Mouse (Mus musculus) small intestine, adult 2 months (tissue): ENCODE data around the gene Igf2bp2.

Experiments
- CTCF ChIP-seq: fragments of 200-500 bp; IDR thresholded peaks from 2 replicates; pipeline ENCODE4 v1.5.1; 2012; ENCODE audit warnings: low read depth, mild to moderate bottlenecking, control low read depth, inconsistent platforms, low read length, moderate library complexity, mixed read lengths; ENCODE audit not compliant: insufficient replicate concordance, insufficient read length; ENCODE audit errors: extremely low read depth
- POLR2A ChIP-seq: fragments of 200-500 bp; IDR thresholded peaks from 2 replicates; pipeline ENCODE4 v1.6.1; 2012; ENCODE audit warnings: low read depth, mild to moderate bottlenecking, control low read depth, inconsistent platforms, low read length, moderate library complexity

DNA sequence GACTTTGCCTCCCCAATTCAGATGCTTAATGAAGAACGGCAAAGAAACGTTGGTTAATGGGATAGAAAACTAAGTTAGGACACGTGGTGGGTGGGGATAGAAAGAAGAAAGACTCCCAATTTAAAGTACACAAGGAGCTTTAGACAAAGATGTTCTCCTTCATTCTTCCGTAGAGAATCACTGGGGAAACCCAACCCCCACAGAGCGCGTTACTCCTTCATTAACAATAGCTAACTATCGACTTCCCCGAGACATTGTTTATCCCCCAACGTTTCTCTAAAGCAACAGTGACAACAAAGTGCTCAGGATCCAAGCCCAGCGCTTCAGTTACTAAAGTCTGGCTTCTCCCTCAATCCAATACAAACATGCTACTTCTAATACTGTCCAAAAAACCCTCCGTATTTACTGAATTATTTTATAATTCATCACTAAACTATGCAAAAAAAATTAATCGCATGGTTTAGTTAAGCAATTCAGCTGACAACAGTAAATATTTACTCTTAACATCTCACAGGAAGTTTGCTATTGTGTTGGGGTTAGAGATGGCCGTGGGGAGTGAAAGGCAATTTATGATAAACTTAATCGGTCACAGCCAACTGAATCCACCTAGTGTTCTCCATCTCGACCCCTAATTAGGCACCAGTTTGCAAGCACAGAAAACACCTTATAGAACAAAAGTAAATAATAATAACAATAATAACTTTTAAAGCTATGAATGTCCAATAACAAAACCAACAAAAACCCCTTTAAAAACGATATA lies 2.5 kb downstream of the Igf2bp2 start:
- TF ChIP-seq POLR2A (no peak), CTCF (no peak)
